Mouse (Mus musculus) thymus, adult 2 months (tissue): ENCODE measurements at regions not wholly inside any gene's neighbourhood (a gene's known extent, or its start where the extent isn't known, plus 50 kb on each side); places are given as distances from the start of the nearest gene placed in this dataset.

Experiments used
- DNase-seq: peaks from one replicate; pipeline ENCODE4 v3.0.0; 2021
- H3K27ac ChIP-seq: fragments of 200-500 bp; 2 replicates; pipeline ENCODE4 v1.5.1; 2012; ENCODE audit warnings: low read length, control low read depth; ENCODE audit not compliant: control insufficient read depth, insufficient read depth
- H3K27me3 ChIP-seq: fragments of 200-500 bp; 2 replicates; pipeline ENCODE4 v1.6.1; 2012; ENCODE audit warnings: mild to moderate bottlenecking, low read length, moderate library complexity, mixed read lengths; ENCODE audit not compliant: control insufficient read depth, insufficient read depth
- H3K36me3 ChIP-seq: fragments of 200-500 bp; 2 replicates; pipeline ENCODE4 v1.6.1; 2012; ENCODE audit warnings: mild to moderate bottlenecking, low read length, moderate library complexity; ENCODE audit not compliant: control insufficient read depth, insufficient read depth
- H3K4me1 ChIP-seq: fragments of 200-500 bp; replicated peaks from 2 replicates; pipeline ENCODE4 v1.6.1; 2012; ENCODE audit warnings: low read length; ENCODE audit not compliant: control insufficient read depth, insufficient read depth
- H3K4me3 ChIP-seq: fragments of 200-500 bp; 2 replicates; pipeline ENCODE4 v1.5.1; 2012; ENCODE audit warnings: mild to moderate bottlenecking, low read length, control low read depth, moderate library complexity; ENCODE audit not compliant: control insufficient read depth, insufficient read depth
- CTCF ChIP-seq: fragments of 200-500 bp; IDR thresholded peaks from 2 replicates; pipeline ENCODE4 v1.5.1; 2012; ENCODE audit warnings: mild to moderate bottlenecking, control low read depth, low read length, moderate library complexity, borderline replicate concordance; ENCODE audit not compliant: control insufficient read depth, poor library complexity, insufficient read depth; ENCODE audit errors: extremely low read depth
- POLR2A ChIP-seq: fragments of 200-500 bp; IDR thresholded peaks from 2 replicates; pipeline ENCODE4 v1.6.1; 2012; ENCODE audit warnings: mild to moderate bottlenecking, low read length, control low read depth, moderate library complexity; ENCODE audit not compliant: control insufficient read depth, poor library complexity, insufficient read depth; ENCODE audit errors: extremely low read depth
- WGBS: fragments of 180-500 bp; shearing (Covaris S2); methylation state at CpG from one replicate; pipeline ENCODE4 v1.1.7; 2018; 5-methylcytosine and 5-hydroxymethylcytosine counted together

DNA sequence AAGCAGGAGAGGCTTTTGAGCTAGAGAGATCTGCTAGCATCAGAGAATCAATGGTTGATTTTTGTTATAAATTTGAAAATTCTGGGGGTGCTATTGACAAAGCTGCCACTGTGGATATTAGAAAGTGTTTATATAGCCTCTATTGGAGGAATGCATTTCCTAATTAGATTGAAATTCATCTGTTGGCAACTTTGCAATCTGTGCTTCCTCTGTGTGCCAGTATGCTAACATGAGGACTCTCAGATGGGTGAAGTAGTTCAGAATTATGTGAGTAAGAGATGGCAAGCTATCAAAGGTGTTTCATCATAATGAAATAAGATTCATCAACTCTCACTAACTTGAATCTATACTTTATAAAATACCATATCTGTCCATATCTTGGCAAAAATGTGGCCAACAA lies 476.6 kb upstream of the Vrk2 start:
- Histone ChIP-seq H3K27me3 (no peaks in the 10 kb centered on the region), H3K36me3 (no peaks in the 10 kb centered on the region), H3K27ac (no peak overlapping the region), H3K4me3 (no peak overlapping the region), H3K4me1 (no peaks in the 10 kb centered on the region)
- no peak for TF ChIP-seq CTCF
- no peak for TF ChIP-seq POLR2A
- DNase-seq, result no peak

DNA sequence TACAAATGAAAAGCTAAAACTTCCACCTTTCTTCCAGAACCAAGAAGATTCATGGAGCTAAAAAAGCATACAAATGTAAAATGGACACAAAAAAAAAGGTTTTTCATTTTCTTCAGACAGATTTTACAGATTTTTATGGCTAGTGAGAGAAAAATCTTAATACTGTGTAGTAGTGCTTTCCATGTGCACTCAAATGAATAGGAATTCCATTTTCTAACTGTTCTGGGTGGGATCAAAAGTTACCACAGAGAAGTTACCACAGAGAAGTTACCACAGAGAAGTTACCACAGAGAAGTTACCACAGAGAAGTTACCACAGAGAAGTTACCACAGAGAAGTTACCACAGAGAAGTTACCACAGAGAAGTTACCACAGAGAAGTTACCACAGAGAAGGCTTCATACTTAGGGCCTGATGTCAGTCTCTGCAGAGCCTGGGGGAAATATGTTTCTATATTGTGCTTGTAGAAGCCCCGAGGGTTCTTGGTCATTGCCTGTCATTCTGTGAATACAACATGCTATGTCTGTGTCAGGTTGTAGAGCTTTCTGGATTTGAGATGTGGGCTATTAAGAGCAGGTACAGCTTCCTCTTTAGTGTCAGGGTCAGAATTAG lies 433.5 kb upstream of the Vrk2 start:
- no peaks in the 10 kb centered on the region for H3K36me3 ChIP-seq

DNA sequence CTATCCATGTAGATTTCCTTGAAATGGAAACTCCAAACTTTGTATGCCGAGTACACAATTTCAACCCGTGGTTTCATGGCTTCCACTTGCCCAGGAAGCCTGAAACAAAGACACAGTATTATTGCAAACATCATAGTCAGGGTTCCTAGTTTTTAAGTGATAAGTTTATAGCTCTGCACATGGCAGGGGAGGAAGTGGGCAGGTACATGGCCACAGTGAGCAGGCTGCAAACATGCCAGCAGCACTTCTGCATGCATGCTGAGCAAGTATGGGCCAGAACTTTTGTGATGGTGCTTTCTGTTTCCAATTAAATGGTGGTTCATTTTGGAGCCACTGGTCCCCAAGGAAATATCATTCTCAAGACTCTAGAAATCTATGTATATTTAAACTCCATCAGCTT lies 431.7 kb upstream of the Vrk2 start:
- WGBS, result 35% methylated on average over 2 of the region's 2 CpGs
- Histone ChIP-seq H3K4me1 (no peaks in the 10 kb centered on the region), H3K27me3 (no peaks in the 10 kb centered on the region), H3K36me3 (no peaks in the 10 kb centered on the region), H3K27ac (no peak overlapping the region), H3K4me3 (no peak overlapping the region)
- DNase-seq, result no peak
- TF ChIP-seq POLR2A, result no peak
- TF ChIP-seq CTCF, result no peak

More for the DNA sequence above, 433.5 kb upstream of the Vrk2 start:
- TF ChIP-seq POLR2A (no peak), CTCF (no peak)
- Histone ChIP-seq H3K27ac (no peak overlapping the region), H3K4me3 (no peak overlapping the region), H3K4me1 (no peaks in the 10 kb centered on the region), H3K27me3 (no peaks in the 10 kb centered on the region)
- DNase-seq, result no peak
- WGBS, result 59% methylated on average over 1 of the region's 1 CpGs

DNA sequence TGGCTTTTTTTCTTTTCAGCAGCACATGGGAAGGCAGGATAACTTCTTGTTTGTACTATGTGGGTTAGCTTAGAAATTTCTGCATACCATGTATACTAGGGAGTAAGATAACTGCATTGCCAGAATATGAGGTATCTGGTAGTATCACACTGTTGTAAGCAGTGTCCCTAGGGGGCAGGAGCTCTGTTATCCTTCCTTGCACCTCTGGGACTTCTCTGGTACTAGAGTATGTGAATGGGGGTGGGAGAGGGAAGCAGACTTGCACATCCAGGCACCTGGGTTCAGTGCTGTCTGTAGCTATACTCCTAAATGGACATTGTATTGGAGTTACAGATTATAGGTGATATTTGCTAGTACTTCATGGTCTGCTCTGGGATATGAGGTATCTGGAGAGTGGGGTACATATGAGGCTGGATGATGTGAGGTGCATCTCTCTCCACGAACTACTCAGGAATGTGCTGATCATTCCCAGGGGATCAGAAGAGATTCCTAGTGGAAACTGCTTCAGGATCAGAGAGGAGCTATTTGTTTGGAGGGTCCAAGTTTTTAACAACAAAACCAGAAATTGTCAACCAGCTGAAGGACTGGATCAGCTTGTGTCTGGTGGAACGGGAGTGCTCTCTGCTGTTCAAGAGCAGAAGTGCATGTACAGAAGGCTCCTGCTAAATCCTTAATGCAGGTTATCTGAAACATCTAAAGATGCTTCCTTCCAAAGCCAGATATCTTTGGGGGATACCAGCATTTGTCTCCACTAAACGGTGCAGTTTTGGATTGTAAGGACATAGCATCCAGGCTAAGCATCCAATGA lies 402.7 kb upstream of the Vrk2 start:
- WGBS, result 31% methylated on average over 3 of the region's 3 CpGs
- H3K27me3 ChIP-seq, result no peaks in the 10 kb centered on the region
- H3K27ac ChIP-seq, result no peak overlapping the region
- no peaks in the 10 kb centered on the region for H3K4me1 ChIP-seq
- no peak overlapping the region for H3K4me3 ChIP-seq
- H3K36me3 ChIP-seq, result no peaks in the 10 kb centered on the region
- no peak for TF ChIP-seq CTCF
- no peak for TF ChIP-seq POLR2A
- DNase-seq, result no peak

DNA sequence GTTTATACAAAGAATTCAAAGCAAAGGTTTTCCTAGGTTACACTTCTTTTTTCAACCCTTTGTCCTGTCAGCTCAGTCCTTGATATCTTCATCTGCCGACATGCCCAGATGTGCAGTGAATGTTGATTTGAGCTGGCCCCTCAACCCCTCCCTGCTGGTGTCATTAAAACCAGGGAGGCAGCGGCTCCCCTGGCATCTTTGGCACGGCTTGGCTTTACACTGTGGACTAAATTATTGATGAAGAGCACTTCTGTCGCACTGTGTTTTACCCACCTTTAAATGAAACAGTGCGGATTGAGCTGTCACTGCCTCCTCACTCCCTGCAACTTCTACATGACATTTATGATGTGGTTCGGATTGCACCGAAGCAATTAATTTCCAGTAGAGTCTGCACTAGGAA lies 387.4 kb upstream of the Vrk2 start:
- Histone ChIP-seq H3K4me1 (no peaks in the 10 kb centered on the region), H3K27me3 (no peaks in the 10 kb centered on the region), H3K27ac (no peak overlapping the region), H3K4me3 (no peak overlapping the region), H3K36me3 (no peaks in the 10 kb centered on the region)
- no peak for DNase-seq
- TF ChIP-seq CTCF, result no peak
- TF ChIP-seq POLR2A, result no peak
- 86% methylated on average over 7 of the region's 7 CpGs for WGBS

DNA sequence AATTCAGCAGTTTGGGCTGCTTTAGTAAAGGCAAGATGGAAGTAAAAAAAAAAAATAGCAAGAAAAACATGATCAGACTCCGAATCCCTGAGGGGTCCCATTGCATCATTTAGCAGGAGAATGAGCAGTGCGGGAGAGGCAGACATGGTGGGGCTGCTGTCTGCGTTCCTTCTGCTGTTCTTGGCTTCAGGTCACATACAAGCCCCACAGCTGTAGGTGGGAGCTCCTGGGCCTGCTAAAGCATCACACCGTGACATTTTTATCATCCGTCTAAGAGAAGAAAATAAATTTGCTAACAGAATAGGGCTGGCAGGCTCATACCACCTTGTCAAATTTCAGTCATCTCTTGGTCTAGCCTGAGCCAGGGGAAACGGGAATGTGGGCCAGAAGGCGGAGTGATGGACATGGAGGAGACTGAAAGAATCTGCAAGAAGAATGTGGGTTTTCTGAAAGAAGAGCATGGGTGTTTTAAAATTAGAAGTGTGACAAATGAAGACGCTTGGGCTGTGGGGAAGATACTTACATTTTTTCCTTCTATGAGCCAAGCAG lies 378.8 kb upstream of the Vrk2 start:
- 92% methylated on average over 8 of the region's 8 CpGs for WGBS
- Histone ChIP-seq H3K4me3 (no peak overlapping the region), H3K4me1 (no peaks in the 10 kb centered on the region), H3K27ac (no peak overlapping the region), H3K36me3 (no peaks in the 10 kb centered on the region), H3K27me3 (no peaks in the 10 kb centered on the region)
- TF ChIP-seq CTCF, result no peak
- TF ChIP-seq POLR2A, result no peak
- no peak for DNase-seq
